Mouse (Mus musculus) forebrain, embryonic 13.5 days (tissue): ENCODE data around the gene Slc26a11. TPM values are rescaled to one million over a fixed set of nuclear protein-coding genes. Genes with fewer than 3 reads are reported as not detected.
A peak's percentile ranks its signal among the peaks of the same experiment; 100 is the strongest.

Experiments used
- ATAC-seq: fragments of 200-750 bp; cut with Nextera tagmentation; 2 replicates; pipeline ENCODE4 v1.8.0; 2017
- H3K27ac ChIP-seq: fragments of 300-500 bp; sonication (generic); 2 replicates; pipeline ENCODE4 v1.5.1; 2015; ENCODE audit warnings: inconsistent platforms, mild to moderate bottlenecking, moderate library complexity
- H3K27me3 ChIP-seq: fragments of 300-500 bp; sonication (generic); 2 replicates; pipeline ENCODE4 v1.6.1; 2015; ENCODE audit warnings: mild to moderate bottlenecking, inconsistent platforms
- H3K36me3 ChIP-seq: fragments of 300-500 bp; sonication (generic); 2 replicates; pipeline ENCODE4 v1.6.1; 2015; ENCODE audit warnings: mild to moderate bottlenecking, inconsistent platforms; ENCODE audit not compliant: poor library complexity, severe bottlenecking
- H3K4me1 ChIP-seq: fragments of 300-500 bp; sonication (generic); 2 replicates; pipeline ENCODE4 v1.6.1; 2015; ENCODE audit warnings: inconsistent platforms
- H3K4me2 ChIP-seq: fragments of 300-500 bp; sonication (generic); 2 replicates; pipeline ENCODE4 v1.6.1; 2015; ENCODE audit warnings: inconsistent platforms, mild to moderate bottlenecking, moderate library complexity
- H3K4me3 ChIP-seq: fragments of 300-500 bp; sonication (generic); 2 replicates; pipeline ENCODE4 v1.5.1; 2015; ENCODE audit warnings: mild to moderate bottlenecking, inconsistent platforms
- H3K9ac ChIP-seq: fragments of 300-500 bp; sonication (generic); 2 replicates; pipeline ENCODE4 v1.6.1; 2015; ENCODE audit warnings: mild to moderate bottlenecking, inconsistent platforms
- H3K9me3 ChIP-seq: fragments of 300-500 bp; sonication (generic); replicated peaks from 2 replicates; pipeline ENCODE4 v1.6.1; 2016; ENCODE audit warnings: inconsistent platforms
- WGBS: fragments of 180-500 bp; shearing (Covaris S2); methylation state at CpG from one replicate; pipeline ENCODE4 v1.1.7; 2015; 5-methylcytosine and 5-hydroxymethylcytosine counted together
- microRNA counts: library from miRNA; unstranded; fragments of <30 nt; microRNA quantifications from one replicate; lab custom pipeline; 2016
- microRNA-seq: library from miRNA; unstranded; fragments of <30 nt; microRNA quantifications from one replicate; pipeline ENCODE4, GENCODE M21; 2016
- polyA plus RNA-seq: library from polyadenylated mRNA; unstranded; fragments of >200 nt; fragmentation: Nextera tagmentation; extraction: Ambion mirVana; gene quantifications from 2 replicates; pipeline ENCODE4 v1.2.1, GENCODE M21; 2015

Gene Slc26a11
- polyA plus RNA-seq, 1 experiment from 2014 or later, result 4.9 TPM

- Histone ChIP-seq H3K27me3 (no peaks in the 10 kb centered on the region), H3K9me3 (no peaks in the 10 kb centered on the region), H3K9ac (no peak overlapping the region), H3K4me1 (no peaks in the 10 kb centered on the region), H3K4me3 (no peak overlapping the region), H3K4me2 (no peak overlapping the region), H3K27ac (no peak overlapping the region), H3K36me3 (no peaks in the 10 kb centered on the region)
- WGBS, result 73% methylated on average over 16 of the region's 16 CpGs
- no peak for ATAC-seq
Measured at GRCm38 (mm10) chr11:119419327-119420118, 64.2 kb downstream of the Slc26a11 start.

GRCm38 (mm10) chr11:119420426-119420825 lies 65.1 kb downstream of the Slc26a11 start:
- ATAC-seq, result no peak
- no peak overlapping the region for H3K27ac ChIP-seq
- no peak overlapping the region for H3K4me3 ChIP-seq
- no peaks in the 10 kb centered on the region for H3K9me3 ChIP-seq
- H3K4me1 ChIP-seq, result no peaks in the 10 kb centered on the region
- H3K9ac ChIP-seq, result no peak overlapping the region
- no peak overlapping the region for H3K4me2 ChIP-seq
- H3K27me3 ChIP-seq, result no peaks in the 10 kb centered on the region
- WGBS, result 77% methylated on average over 5 of the region's 5 CpGs
- H3K36me3 ChIP-seq, result no peaks in the 10 kb centered on the region

GRCm38 (mm10) chr11:119427431-119427830 lies 72.1 kb downstream of the Slc26a11 start:
- Histone ChIP-seq H3K9me3 (no peaks in the 10 kb centered on the region), H3K27ac (no peak overlapping the region), H3K4me2 (no peak overlapping the region), H3K4me1 (peaks cover 8% of the 10 kb centered on the region), H3K36me3 (no peaks in the 10 kb centered on the region), H3K4me3 (no peak overlapping the region), H3K27me3 (no peaks in the 10 kb centered on the region), H3K9ac (no peak overlapping the region)
- ATAC-seq, result no peak
- 93% methylated on average over 6 of the region's 6 CpGs for WGBS

- peak overlapping the region; percentile 38 for H3K9ac ChIP-seq
- H3K9me3 ChIP-seq, result no peaks in the 10 kb centered on the region
- WGBS, result 82% methylated on average over 5 of the region's 5 CpGs
- peaks cover 8% of the 10 kb centered on the region for H3K4me1 ChIP-seq
- H3K27me3 ChIP-seq, result no peaks in the 10 kb centered on the region
- no peaks in the 10 kb centered on the region for H3K36me3 ChIP-seq
- no peak for ATAC-seq
- no peak overlapping the region for H3K27ac ChIP-seq
- H3K4me2 ChIP-seq, result peak overlapping the region; percentile 60
- H3K4me3 ChIP-seq, result peak overlapping the region; percentile 31; the same call in 1 of the 2 replicates
Measured at GRCm38 (mm10) chr11:119427986-119428385, 72.6 kb downstream of the Slc26a11 start.

GRCm38 (mm10) chr11:119428649-119429136 lies 73.3 kb downstream of the Slc26a11 start:
- Histone ChIP-seq H3K9ac (peak overlapping the region; percentile 38), H3K27me3 (no peaks in the 10 kb centered on the region), H3K9me3 (no peaks in the 10 kb centered on the region), H3K27ac (no peak overlapping the region), H3K4me2 (peak overlapping the region; percentile 60), H3K4me3 (peak overlapping the region; percentile 31), H3K36me3 (no peaks in the 10 kb centered on the region), H3K4me1 (peaks cover 8% of the 10 kb centered on the region)
- 2% methylated on average over 22 of the region's 35 CpGs for WGBS
- peak; percentile 66; the same call in 1 of the 2 replicates for ATAC-seq

MicroRNA genes within 50 kb of the gene (microRNA counts, 519-probe panel; counts per million panel counts)
- microRNA mmu-miR-1932 (lab: Ali Mortazavi, UCI), result 177 counts per million, percentile 53 among the panel's probes with 10 or more counts

Small RNA genes within 50 kb of the gene (microRNA-seq; reads per million reads assigned to microRNA genes)
- not detected for gene Mir1932

Other genes starting within 250 kb of the Slc26a11 start
- 45.3 and 46.0 TPM in 2 replicates for gene Tbc1d16, start 127.1 kb upstream of the Slc26a11 start, polyA plus RNA-seq
- 14.3 and 17.2 TPM in 2 replicates for gene Ccdc40, start 127.0 kb upstream of the Slc26a11 start, polyA plus RNA-seq
- 26.8 and 33.6 TPM in 2 replicates for gene Gaa, start 87.7 kb upstream of the Slc26a11 start, polyA plus RNA-seq
- gene Eif4a3, start 55.5 kb upstream of the Slc26a11 start, polyA plus RNA-seq, result 366 and 398 TPM in 2 replicates
- not detected in 2 replicates for gene Card14, start 47.8 kb upstream of the Slc26a11 start, polyA plus RNA-seq
- 4.6 and 4.7 TPM in 2 replicates for gene Sgsh, start within 50 bp of the Slc26a11 start, polyA plus RNA-seq
- 0.83 and 1.2 TPM in 2 replicates for gene Rnf213, start 37.5 kb downstream of the Slc26a11 start, polyA plus RNA-seq
- 18.7 TPM in 2 replicates for gene Endov, start 135.8 kb downstream of the Slc26a11 start, polyA plus RNA-seq
- gene Nptx1, start 192.2 kb downstream of the Slc26a11 start, polyA plus RNA-seq, result 4.1 and 4.7 TPM in 2 replicates
- gene Rptor, start 247.3 kb downstream of the Slc26a11 start, polyA plus RNA-seq, result 9.2 and 10.2 TPM in 2 replicates